In genomic region chr3:108423844-108424801, GRCm38 (mm10) we compare ENCODE assay signal across 8 mouse cellular contexts. TPM values are rescaled to one million over a fixed set of nuclear protein-coding genes. Genes with fewer than 3 reads are reported as not detected.
DNase-seq lines count a peak whose midpoint lies in the region; ATAC-seq and TF ChIP-seq lines count a peak whose summit lies in the region.

No protein-coding gene starts in this region.

- peaks cover 16% of the 10 kb centered on the region for H3K36me3 ChIP-seq in neural tube, embryonic 11.5 days (ENCODE audit: control insufficient read depth, insufficient read depth, low read length)
- H3K36me3 ChIP-seq in heart, adult 2 months (ENCODE audit: control insufficient read depth, insufficient read depth, low read length), result no peaks in the 10 kb centered on the region
- peaks cover 34% of the 10 kb centered on the region for H3K36me3 ChIP-seq in liver, postnatal 0 days (replicated peaks; ENCODE audit: insufficient read depth, low read length)

- WGBS in neural tube, embryonic 11.5 days, result 20% methylated on average over 11 of the region's 11 CpGs
- 21% methylated on average over 11 of the region's 11 CpGs for WGBS in heart, adult 2 months
- WGBS in liver, postnatal 0 days (ENCODE audit: insufficient replicate concordance), result 28% methylated on average over 11 of the region's 11 CpGs

- intact Hi-C loops in heart, adult 2 months (cut with DNase I), result no loop called here

- ATAC-seq in neural tube, embryonic 11.5 days (ENCODE audit: insufficient read depth, low FRiP score, low TSS enrichment), result peak; percentile 69
- peak; percentile 31; the same call in 1 of the 2 replicates for ATAC-seq in liver, postnatal 0 days

- no peak overlapping the region for H3K4me3 ChIP-seq in neural tube, embryonic 11.5 days (ENCODE audit: low read depth, low read length)
- no peak overlapping the region for H3K4me3 ChIP-seq in heart, adult 2 months
- H3K4me3 ChIP-seq in liver, postnatal 0 days (ENCODE audit: low read depth, low read length), result no peak overlapping the region

- TF ChIP-seq POLR2A in heart, adult 2 months (IDR thresholded peaks at IDR 0.05; ENCODE audit: insufficient read depth, low read depth, low read length), result 0 out of 2 replicates have a peak, but pooled peaks have one; percentile 11

- peak overlapping the region; percentile 75; the same call in 1 of the 2 replicates for H3K27ac ChIP-seq in neural tube, embryonic 11.5 days (ENCODE audit: low read depth, low read length)
- H3K27ac ChIP-seq in heart, adult 2 months, result no peak overlapping the region
- no peak overlapping the region for H3K27ac ChIP-seq in liver, postnatal 0 days (ENCODE audit: low read depth)

- no peak for DNase-seq in neural tube, embryonic 11.5 days (ENCODE audit: low spot score)
- DNase-seq in neural tube, embryonic 10.5 days (ENCODE audit: extremely low spot score, low spot score), result no peak
- peak; percentile 78 for DNase-seq in cerebellum, adult 9-10 months
- peak in 1 of 2 experiments; percentile 48 for DNase-seq in heart, adult 2 months
- DNase-seq in kidney, adult 18-20 months, result peak; percentile 62
- no peak for DNase-seq in liver, postnatal 0 days
- peak; percentile 53 for DNase-seq in retina, embryonic 14.5 days (ENCODE audit: low spot score)
- no peak for DNase-seq in natural killer cell, adult 2 months (ENCODE audit: low spot score in 2 of 2)

- H3K9me3 ChIP-seq in neural tube, embryonic 11.5 days (ENCODE audit: control insufficient read depth, low read length), result no peaks in the 10 kb centered on the region
- H3K9me3 ChIP-seq in liver, postnatal 0 days (ENCODE audit: low read length), result no peaks in the 10 kb centered on the region

- H3K27me3 ChIP-seq in neural tube, embryonic 11.5 days (ENCODE audit: control insufficient read depth, insufficient read depth, low read length), result no peaks in the 10 kb centered on the region
- no peaks in the 10 kb centered on the region for H3K27me3 ChIP-seq in heart, adult 2 months (ENCODE audit: control insufficient read depth, insufficient read depth, low read length)
- no peaks in the 10 kb centered on the region for H3K27me3 ChIP-seq in liver, postnatal 0 days (ENCODE audit: insufficient read depth, low read length)

- H3K4me2 ChIP-seq in neural tube, embryonic 11.5 days (ENCODE audit: low read depth), result peak overlapping the region; percentile 40
- no peak overlapping the region for H3K4me2 ChIP-seq in liver, postnatal 0 days (ENCODE audit: low read depth, low read length)

- H3K4me1 ChIP-seq in neural tube, embryonic 11.5 days (ENCODE audit: control insufficient read depth, insufficient read depth, low read length), result peaks cover 34% of the 10 kb centered on the region
- H3K4me1 ChIP-seq in heart, adult 2 months (ENCODE audit: control insufficient read depth, insufficient read depth, low read length), result no peaks in the 10 kb centered on the region; the same call in 1 of the 2 replicates
- peaks cover 6% of the 10 kb centered on the region; the same call in 1 of the 2 replicates for H3K4me1 ChIP-seq in liver, postnatal 0 days (ENCODE audit: insufficient read depth)

- TF ChIP-seq CTCF in heart, adult 2 months (IDR thresholded peaks at IDR 0.05), result no peak
- no peak for TF ChIP-seq CTCF in liver, postnatal 0 days (IDR thresholded peaks at IDR 0.05; ENCODE audit: low read depth)

- no peaks in the 10 kb centered on the region for H3K79me2 ChIP-seq in heart, adult 2 months (replicated peaks; ENCODE audit: control insufficient read depth, insufficient read depth, low read length)

- TF ChIP-seq EP300 in heart, adult 2 months (IDR thresholded peaks at IDR 0.05; ENCODE audit: insufficient read depth, low read depth, low read length), result no peak
- TF ChIP-seq EP300 in liver, postnatal 0 days (IDR thresholded peaks at IDR 0.05; ENCODE audit: low read depth), result no peak

- peak overlapping the region; percentile 47 for H3K9ac ChIP-seq in neural tube, embryonic 11.5 days (ENCODE audit: low read length)
- no peak overlapping the region for H3K9ac ChIP-seq in heart, adult 2 months (ENCODE audit: low read depth, low read length)
- no peak overlapping the region for H3K9ac ChIP-seq in liver, postnatal 0 days (replicated peaks)

RNA-seq across cellular contexts. Expression of gene Celsr2, which starts 8.8 kb away (rescaled TPM):
- polyA plus RNA-seq in neural tube, embryonic 11.5 days (2014; fragmentation: Nextera tagmentation; extraction: Ambion mirVana), result 65.2 and 65.5 TPM in 2 replicates
- total RNA-seq in heart, adult 2 months (2021), result 1 to 10 TPM; 6.4 to 7.2 TPM
- polyA plus RNA-seq in heart, adult 2 months (2012; rRNA removed), result 5.2 and 5.4 TPM in 2 replicates
- polyA plus RNA-seq in liver, postnatal 0 days (2015; fragmentation: Nextera tagmentation; extraction: Ambion mirVana), result 0.18 and 0.30 TPM in 2 replicates

RNA-seq across cellular contexts. Expression of gene Sars, which starts 20.9 kb away (rescaled TPM):
- polyA plus RNA-seq in neural tube, embryonic 11.5 days (2014; fragmentation: Nextera tagmentation; extraction: Ambion mirVana), result 214 and 216 TPM in 2 replicates
- 10 to 100 TPM; 69.4 to 83.4 TPM for total RNA-seq in heart, adult 2 months (2021)
- 24.1 and 34.4 TPM in 2 replicates for polyA plus RNA-seq in heart, adult 2 months (2012; rRNA removed)
- polyA plus RNA-seq in liver, postnatal 0 days (2015; fragmentation: Nextera tagmentation; extraction: Ambion mirVana), result 39.0 and 41.7 TPM in 2 replicates

RNA-seq across cellular contexts. Expression of gene Psrc1, which starts 40.5 kb away (rescaled TPM):
- polyA plus RNA-seq in neural tube, embryonic 11.5 days (2014; fragmentation: Nextera tagmentation; extraction: Ambion mirVana), result 52.0 and 54.0 TPM in 2 replicates
- total RNA-seq in heart, adult 2 months (2021), result under 1 TPM; 0.16 to 0.34 TPM
- 0.59 and 0.64 TPM in 2 replicates for polyA plus RNA-seq in heart, adult 2 months (2012; rRNA removed)
- 5.6 and 7.8 TPM in 2 replicates for polyA plus RNA-seq in liver, postnatal 0 days (2015; fragmentation: Nextera tagmentation; extraction: Ambion mirVana)

RNA-seq across cellular contexts. Expression of gene Mybphl, which starts 59.4 kb away (rescaled TPM):
- polyA plus RNA-seq in neural tube, embryonic 11.5 days (2014; fragmentation: Nextera tagmentation; extraction: Ambion mirVana), result 0.19 and 0.31 TPM in 2 replicates
- 10 to 100 TPM; 35.8 to 51.2 TPM for total RNA-seq in heart, adult 2 months (2021)
- polyA plus RNA-seq in heart, adult 2 months (2012; rRNA removed), result 268 and 304 TPM in 2 replicates
- polyA plus RNA-seq in liver, postnatal 0 days (2015; fragmentation: Nextera tagmentation; extraction: Ambion mirVana), result 0.49 and 0.76 TPM in 2 replicates

Comparison
In these comparisons a context has a peak if more than half of its experiments do, and no peak if none do; other contexts are left out.
1. DNase-seq: peak in cerebellum, adult 9-10 months (single experiment), kidney, adult 18-20 months (single experiment) and retina, embryonic 14.5 days (single experiment); none in neural tube, embryonic 11.5 days (single experiment), neural tube, embryonic 10.5 days (single experiment), liver, postnatal 0 days (single experiment) and natural killer cell, adult 2 months (0 of 2).
2. RNA of gene Celsr2, which starts 8.8 kb away (polyA plus RNA-seq): 65.2 to 65.5 TPM in neural tube, embryonic 11.5 days; 5.2 to 5.4 TPM in heart, adult 2 months and 0.18 to 0.30 TPM in liver, postnatal 0 days; every median in the first group is over 10 times any median in the second.